Mouse (Mus musculus) small intestine, adult 10 weeks (tissue): ENCODE data around the gene Olfr926. TPM values are rescaled to one million over a fixed set of nuclear protein-coding genes. Genes with fewer than 3 reads are reported as not detected.

ENCODE experiments used
- polyA plus RNA-seq: library from polyadenylated mRNA; stranded (reverse); fragments of 350-450 nt; fragmentation: Illumina TruSeq; extraction: RNeasy Lipid Tissue Mini Kit (QIAGEN cat#74804); gene quantifications from one replicate; pipeline ENCODE4 v1.2.3, GENCODE M21; 2014; ENCODE audit warnings: low replicate concordance

Olfr926 gene
- not detected for polyA plus RNA-seq

DNA sequence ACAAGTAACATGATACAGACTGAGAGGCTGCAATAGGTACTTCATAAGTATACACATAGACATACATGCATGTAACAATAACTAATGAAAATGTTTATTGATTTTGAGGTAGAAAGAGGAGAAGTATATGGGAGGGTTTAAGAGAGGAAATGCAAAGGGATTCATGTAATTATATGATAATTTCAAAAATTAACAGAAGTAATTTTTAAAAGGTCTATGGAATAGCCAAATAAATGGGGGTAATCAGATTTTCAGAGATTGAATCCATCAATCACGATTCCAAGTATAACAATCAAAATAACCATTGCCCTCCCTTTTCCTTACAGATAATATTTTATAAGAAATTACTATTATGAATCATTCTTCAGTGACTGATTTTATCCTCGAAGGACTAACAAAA, at the start of gene Olfr926:
Gene Olfr926, plus strand, starts transcription at position 301 of the 400 bp plus-strand sequence.

DNA sequence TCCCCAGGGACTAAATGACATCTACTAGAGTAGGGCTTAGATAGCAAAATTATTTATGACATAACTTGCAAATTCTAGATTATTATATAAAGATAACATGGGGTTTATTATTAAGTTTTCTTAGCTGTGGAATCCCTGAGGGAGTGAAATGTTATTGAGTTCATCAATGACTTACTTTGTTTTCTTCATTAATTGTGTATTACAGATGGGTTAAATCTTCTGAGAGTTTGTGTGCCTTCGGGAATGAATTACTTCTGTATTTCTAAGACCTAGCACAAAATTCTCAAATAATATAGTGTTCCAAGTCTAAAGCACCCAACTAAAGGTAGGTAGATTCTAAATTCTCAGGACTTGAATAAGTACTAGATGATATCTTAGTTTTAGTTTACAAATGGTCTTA, 32.8 kb upstream of the Olfr926 start, which contains the start of gene Olfr924:
Gene Olfr924, plus strand, starts transcription at position 301 of the 400 bp plus-strand sequence.

DNA sequence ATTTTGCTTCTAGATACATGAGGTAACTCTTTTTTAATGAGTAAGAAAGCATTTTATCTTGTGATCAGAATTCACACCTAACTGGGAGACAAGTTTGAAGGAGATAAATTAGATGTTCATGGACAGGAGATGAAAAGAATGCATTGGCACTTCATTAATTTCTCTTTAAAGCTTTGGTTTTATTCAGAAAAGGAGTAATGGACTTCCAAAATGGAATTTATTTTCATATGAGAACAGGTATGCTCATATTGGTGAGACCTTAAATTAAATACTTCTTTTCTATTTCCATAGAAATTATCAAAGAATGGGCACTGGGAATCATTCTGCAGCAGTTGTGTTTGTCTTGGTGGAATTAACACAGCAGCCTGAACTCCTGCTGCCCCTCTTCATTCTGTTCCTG, 22.2 kb upstream of the Olfr926 start, which contains the start of gene Olfr26:
Gene Olfr26, plus strand, starts transcription at position 301 of the 400 bp plus-strand sequence.

Other genes with a start within 250 kb of the Olfr926 start
- gene Olfr916, start 217.3 kb upstream of the Olfr926 start, polyA plus RNA-seq, result not detected
- not detected for gene Olfr917, start 211.3 kb upstream of the Olfr926 start, polyA plus RNA-seq
- gene Olfr918, start 202.5 kb upstream of the Olfr926 start, polyA plus RNA-seq, result not detected
- not detected for gene Olfr919, start 173.5 kb upstream of the Olfr926 start, polyA plus RNA-seq
- 71.8 TPM for gene Vwa5a, start 158.9 kb upstream of the Olfr926 start, polyA plus RNA-seq
- gene Olfr920, start 124.8 kb upstream of the Olfr926 start, polyA plus RNA-seq, result 0.52 TPM
- gene Olfr921, start 104.1 kb upstream of the Olfr926 start, polyA plus RNA-seq, result 0.15 TPM
- not detected for gene Olfr922, start 62.5 kb upstream of the Olfr926 start, polyA plus RNA-seq
- gene Olfr923, start 50.6 kb upstream of the Olfr926 start, polyA plus RNA-seq, result not detected
- gene Olfr924, start 32.7 kb upstream of the Olfr926 start, polyA plus RNA-seq, result not detected
- gene Olfr26, start 22.1 kb upstream of the Olfr926 start, polyA plus RNA-seq, result not detected
- not detected for gene Olfr930, start 52.7 kb downstream of the Olfr926 start, polyA plus RNA-seq
- not detected for gene Olfr933, start 95.2 kb downstream of the Olfr926 start, polyA plus RNA-seq
- gene Olfr934, start 111.2 kb downstream of the Olfr926 start, polyA plus RNA-seq, result not detected
- gene Olfr935, start 122.6 kb downstream of the Olfr926 start, polyA plus RNA-seq, result not detected
- not detected for gene Olfr146, start 146.3 kb downstream of the Olfr926 start, polyA plus RNA-seq
- not detected for gene Olfr937, start 187.8 kb downstream of the Olfr926 start, polyA plus RNA-seq
- gene Olfr938, start 201.8 kb downstream of the Olfr926 start, polyA plus RNA-seq, result not detected